Mouse (Mus musculus) hindbrain, embryonic 14.5 days (tissue): ENCODE measurements around the gene B2m. TPM values are rescaled to one million over a fixed set of nuclear protein-coding genes. Genes with fewer than 3 reads are reported as not detected.

Source experiments
- ATAC-seq: fragments of 200-750 bp; cut with Nextera tagmentation; 2 replicates; pipeline ENCODE4 v1.8.0; 2017; ENCODE audit warnings: moderate number of reproducible peaks, mild to moderate bottlenecking, moderate TSS enrichment, moderate library complexity; ENCODE audit not compliant: low FRiP score
- DNase-seq: peaks from one replicate; pipeline ENCODE4 v3.0.0-alpha.2; 2015; ENCODE audit warnings: low spot score
- H3K27ac ChIP-seq: fragments of 300-500 bp; sonication (generic); 2 replicates; pipeline ENCODE4 v1.5.1; 2014; ENCODE audit warnings: mild to moderate bottlenecking, moderate library complexity
- H3K27me3 ChIP-seq: fragments of 300-500 bp; sonication (generic); 2 replicates; pipeline ENCODE4 v1.6.1; 2014; ENCODE audit warnings: mild to moderate bottlenecking, low read length, mixed read lengths; ENCODE audit not compliant: control insufficient read depth, insufficient read depth
- H3K36me3 ChIP-seq: fragments of 300-500 bp; sonication (generic); replicated peaks from 2 replicates; pipeline ENCODE4 v1.6.1; 2014; ENCODE audit not compliant: control insufficient read depth, insufficient read depth
- H3K4me1 ChIP-seq: fragments of 300-500 bp; sonication (generic); replicated peaks from 2 replicates; pipeline ENCODE4 v1.6.1; 2014; ENCODE audit warnings: antibody characterized with exemption, low read length, mixed read lengths; ENCODE audit not compliant: control insufficient read depth, insufficient read depth
- H3K4me2 ChIP-seq: fragments of 300-500 bp; sonication (generic); replicated peaks from 2 replicates; pipeline ENCODE4 v1.6.1; 2014; ENCODE audit warnings: mild to moderate bottlenecking, moderate library complexity
- H3K4me3 ChIP-seq: fragments of 300-500 bp; sonication (generic); replicated peaks from 2 replicates; pipeline ENCODE4 v1.5.1; 2014; ENCODE audit warnings: mild to moderate bottlenecking, low read length
- H3K9ac ChIP-seq: fragments of 300-500 bp; sonication (generic); 2 replicates; pipeline ENCODE4 v1.6.1; 2014
- H3K9me3 ChIP-seq: fragments of 300-500 bp; sonication (generic); 2 replicates; pipeline ENCODE4 v1.6.1; 2016; ENCODE audit warnings: low read length; ENCODE audit not compliant: control insufficient read depth
- WGBS: fragments of 180-500 bp; shearing (Covaris S2); extraction: QIAGEN DNeasy Blood & Tissue Kit; methylation state at CpG from one replicate; pipeline ENCODE4 v1.1.7; 2014; 5-methylcytosine and 5-hydroxymethylcytosine counted together
- polyA plus RNA-seq: library from polyadenylated mRNA; unstranded; fragments of >200 nt; fragmentation: Nextera tagmentation; extraction: Ambion mirVana; gene quantifications from 2 replicates; pipeline ENCODE4 v1.2.1, GENCODE M21; 2014

Gene B2m
- polyA plus RNA-seq, 1 experiment from 2014 or later: 135 TPM

DNA sequence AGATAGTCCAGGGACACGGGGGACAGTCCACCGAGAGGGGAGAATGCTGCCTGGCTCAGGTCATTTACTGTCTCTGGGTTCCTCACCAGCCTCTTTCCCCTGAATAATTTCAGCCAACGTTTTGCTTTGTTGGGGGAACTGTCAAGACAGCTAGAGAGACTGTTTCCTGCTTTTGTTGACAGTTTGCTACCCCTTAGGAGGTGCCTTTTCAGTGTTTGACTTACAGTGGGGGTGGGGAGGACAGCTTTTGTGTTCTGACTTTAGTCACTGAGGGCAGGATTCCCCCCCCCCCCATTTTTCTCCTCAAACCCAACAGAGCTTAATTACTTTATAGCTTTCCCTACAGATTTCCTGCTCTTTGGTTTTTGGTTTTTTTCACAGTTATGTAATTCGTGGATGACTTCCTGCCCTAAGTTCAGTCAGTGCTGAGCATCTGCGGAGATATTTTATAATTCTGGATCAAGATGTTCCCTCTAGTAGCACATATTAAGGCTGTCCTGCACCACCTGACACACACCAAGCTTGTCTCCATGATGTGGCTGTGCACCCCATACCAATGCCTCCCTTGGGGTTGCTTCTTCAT lies 20.6 kb upstream of the B2m start:
- Histone ChIP-seq H3K9me3 (no peaks in the 10 kb centered on the region), H3K9ac (no peak overlapping the region), H3K27ac (no peak overlapping the region), H3K27me3 (no peaks in the 10 kb centered on the region), H3K4me3 (no peak overlapping the region), H3K4me1 (no peaks in the 10 kb centered on the region), H3K36me3 (no peaks in the 10 kb centered on the region), H3K4me2 (no peak overlapping the region)
- ATAC-seq: no peak
- DNase-seq: no peak
- WGBS: 29% methylated on average over 5 of the region's 5 CpGs

DNA sequence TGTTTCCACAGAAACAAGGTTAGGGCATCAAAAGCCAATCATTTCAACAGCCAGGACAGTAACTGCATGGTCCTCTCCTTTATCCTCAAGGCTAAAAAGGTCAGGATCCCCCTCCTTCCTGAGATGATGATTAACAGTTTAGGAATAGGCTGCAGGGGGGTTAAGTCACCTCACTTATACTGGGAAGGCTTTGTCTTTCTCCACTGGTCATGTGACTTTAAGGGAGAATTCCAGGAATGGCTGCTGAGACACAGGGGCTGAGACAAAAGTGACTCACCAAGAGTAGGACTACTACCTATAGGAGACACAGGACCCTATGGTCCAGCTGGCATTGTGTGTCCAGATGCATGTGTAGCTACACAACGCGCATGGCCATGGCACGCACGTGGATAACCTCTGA lies 19.9 kb upstream of the B2m start:
- no peaks in the 10 kb centered on the region for H3K9me3 ChIP-seq
- no peaks in the 10 kb centered on the region for H3K4me1 ChIP-seq
- no peak overlapping the region for H3K9ac ChIP-seq
- H3K4me3 ChIP-seq: no peak overlapping the region
- 91% methylated on average over 4 of the region's 4 CpGs for WGBS
- DNase-seq: no peak
- no peaks in the 10 kb centered on the region for H3K27me3 ChIP-seq
- H3K4me2 ChIP-seq: no peak overlapping the region
- H3K36me3 ChIP-seq: no peaks in the 10 kb centered on the region
- ATAC-seq: no peak
- H3K27ac ChIP-seq: no peak overlapping the region

DNA sequence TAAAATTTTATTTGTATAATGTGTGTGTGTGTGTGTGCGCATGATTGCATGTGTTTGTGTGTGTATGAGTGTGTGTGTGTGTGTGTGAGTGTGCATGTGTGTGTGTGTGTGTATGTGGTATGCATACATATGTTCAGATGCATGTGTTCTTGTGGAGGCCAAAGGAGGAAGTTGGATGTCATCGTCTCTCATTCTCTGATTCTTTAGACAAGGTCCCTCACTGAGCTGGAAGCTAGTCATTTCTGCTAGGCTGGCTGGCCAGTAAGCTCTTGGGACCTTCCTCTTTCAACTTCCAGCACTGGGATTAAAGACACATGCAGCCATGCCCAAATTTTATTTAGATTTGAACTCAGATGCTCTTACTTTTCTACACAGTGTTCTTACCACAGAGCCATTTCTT lies 15.4 kb upstream of the B2m start:
- Histone ChIP-seq H3K9ac (no peak overlapping the region), H3K9me3 (no peaks in the 10 kb centered on the region), H3K36me3 (no peaks in the 10 kb centered on the region), H3K4me2 (no peak overlapping the region), H3K4me1 (no peaks in the 10 kb centered on the region), H3K27ac (no peak overlapping the region), H3K4me3 (no peak overlapping the region), H3K27me3 (no peaks in the 10 kb centered on the region)
- ATAC-seq (no peak), DNase-seq (no peak)
- WGBS: 95% methylated on average over 2 of the region's 2 CpGs

DNA sequence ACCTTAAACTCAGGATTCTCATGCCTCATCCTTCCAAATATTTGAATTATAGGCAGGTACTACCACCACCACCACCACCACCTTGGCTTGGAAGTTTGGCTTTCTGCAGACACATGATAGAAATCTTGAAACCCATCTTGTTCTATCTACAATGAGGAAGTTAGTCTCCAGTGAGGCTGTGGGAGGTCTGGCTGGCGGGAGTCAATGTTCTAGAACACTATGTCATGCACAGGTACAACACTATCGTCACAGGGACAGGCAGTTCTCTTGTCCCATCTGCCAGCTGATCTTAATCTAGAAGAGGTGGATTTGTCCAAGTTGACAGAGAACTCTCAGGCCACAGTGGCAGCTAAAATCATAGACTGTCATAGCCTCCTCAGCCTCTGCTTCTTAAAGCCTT lies 14.9 kb upstream of the B2m start:
- Histone ChIP-seq H3K4me1 (no peaks in the 10 kb centered on the region), H3K27me3 (no peaks in the 10 kb centered on the region), H3K9me3 (no peaks in the 10 kb centered on the region), H3K9ac (no peak overlapping the region), H3K4me3 (no peak overlapping the region), H3K36me3 (no peaks in the 10 kb centered on the region), H3K4me2 (no peak overlapping the region), H3K27ac (no peak overlapping the region)
- 83% methylated on average over 2 of the region's 2 CpGs for WGBS
- ATAC-seq: no peak
- DNase-seq: no peak

DNA sequence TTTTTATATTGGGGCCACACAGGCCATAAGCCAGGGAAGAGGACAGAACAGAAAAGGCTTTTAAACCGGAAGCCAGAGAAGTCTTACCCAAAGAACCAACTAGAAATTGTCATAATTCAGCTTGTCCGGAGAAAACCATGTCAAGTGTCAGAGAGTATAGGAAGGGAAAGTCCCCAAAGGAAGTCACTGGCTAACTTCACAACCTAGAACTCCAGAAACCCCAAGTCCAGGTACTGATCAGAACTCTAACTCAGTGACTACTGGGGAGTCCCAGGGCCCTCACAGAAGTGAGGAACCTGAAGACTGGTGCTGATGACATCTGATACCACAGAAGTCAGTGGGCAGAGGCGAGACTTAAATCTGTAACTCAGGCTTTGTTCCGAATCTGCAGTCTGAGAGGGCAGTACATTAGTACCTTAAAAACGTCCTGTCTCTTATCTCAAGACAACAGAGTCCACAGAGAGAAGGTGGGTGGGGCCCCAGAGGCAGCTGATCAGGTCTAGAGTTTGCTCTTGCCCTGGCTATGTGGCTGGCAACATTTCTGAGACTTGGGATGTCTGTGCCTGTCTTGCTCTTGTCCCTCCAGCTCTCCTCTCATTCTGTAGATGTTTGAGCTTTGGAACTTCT lies 9.5 kb upstream of the B2m start:
- Histone ChIP-seq H3K27me3 (no peaks in the 10 kb centered on the region), H3K4me2 (no peak overlapping the region), H3K4me3 (no peak overlapping the region), H3K9me3 (no peaks in the 10 kb centered on the region), H3K4me1 (no peaks in the 10 kb centered on the region), H3K9ac (no peak overlapping the region), H3K27ac (no peak overlapping the region), H3K36me3 (no peaks in the 10 kb centered on the region)
- DNase-seq: no peak
- 71% methylated on average over 5 of the region's 5 CpGs for WGBS
- no peak for ATAC-seq

DNA sequence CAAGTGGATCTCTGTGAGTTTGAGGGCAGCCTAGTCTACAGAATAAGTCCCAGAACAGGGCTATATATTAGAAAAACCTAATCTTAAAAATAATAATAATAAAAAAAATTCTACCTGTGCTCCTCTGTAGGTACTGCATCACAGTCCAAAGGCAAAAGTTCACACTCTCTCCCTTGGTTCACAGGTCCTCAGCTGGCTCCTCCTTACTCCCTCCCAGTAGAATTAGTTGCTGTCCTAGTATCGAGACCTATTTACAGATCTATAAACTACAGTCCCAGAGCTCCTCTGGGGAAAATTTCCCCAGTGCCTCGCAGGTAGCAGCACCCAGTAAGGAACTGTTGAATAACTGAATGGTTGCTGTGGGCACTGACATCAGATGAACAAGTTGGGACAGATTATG lies 6.7 kb upstream of the B2m start:
- no peak overlapping the region for H3K27ac ChIP-seq
- no peaks in the 10 kb centered on the region for H3K4me1 ChIP-seq
- DNase-seq (no peak), ATAC-seq (no peak)
- H3K4me3 ChIP-seq: no peak overlapping the region
- no peak overlapping the region for H3K9ac ChIP-seq
- 84% methylated on average over 2 of the region's 2 CpGs for WGBS
- no peaks in the 10 kb centered on the region for H3K27me3 ChIP-seq
- H3K36me3 ChIP-seq: no peaks in the 10 kb centered on the region
- no peak overlapping the region for H3K4me2 ChIP-seq
- H3K9me3 ChIP-seq: no peaks in the 10 kb centered on the region

DNA sequence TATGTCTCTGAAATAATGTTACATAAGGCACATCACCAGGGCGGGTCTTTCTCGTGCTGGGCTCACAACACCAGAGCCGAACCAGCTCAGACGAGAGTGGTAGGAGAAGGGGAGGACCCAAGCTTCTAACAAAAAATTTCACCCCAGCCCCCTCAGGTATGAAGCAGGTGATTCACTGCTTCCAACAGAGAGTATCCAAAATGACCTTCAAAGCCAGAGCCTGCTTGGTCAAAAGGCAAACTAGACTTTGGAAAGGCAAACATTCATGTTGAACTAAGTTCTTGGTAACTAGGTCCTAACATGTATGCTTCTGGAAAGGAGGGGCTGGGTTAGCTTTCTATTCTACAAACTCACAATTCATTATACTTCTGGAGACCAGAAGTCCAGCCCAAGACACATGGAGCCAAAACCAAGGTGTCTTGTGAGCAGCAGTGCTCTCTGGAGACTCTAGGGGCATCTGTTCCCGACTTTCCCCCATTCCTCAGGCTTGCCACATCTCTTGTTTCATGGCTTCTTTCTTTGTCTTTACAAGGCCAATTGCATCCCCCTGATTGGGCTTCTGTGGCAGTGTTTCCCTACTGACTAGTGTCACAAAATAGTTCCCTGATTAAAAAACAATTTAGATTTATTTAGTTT lies 6.0 kb upstream of the B2m start:
- no peak for DNase-seq
- no peaks in the 10 kb centered on the region for H3K36me3 ChIP-seq
- H3K4me3 ChIP-seq: no peak overlapping the region
- no peaks in the 10 kb centered on the region for H3K4me1 ChIP-seq
- 85% methylated on average over 5 of the region's 5 CpGs for WGBS
- H3K4me2 ChIP-seq: no peak overlapping the region
- H3K27ac ChIP-seq: no peak overlapping the region
- H3K9me3 ChIP-seq: no peaks in the 10 kb centered on the region
- no peak overlapping the region for H3K9ac ChIP-seq
- H3K27me3 ChIP-seq: no peaks in the 10 kb centered on the region
- ATAC-seq: no peak

DNA sequence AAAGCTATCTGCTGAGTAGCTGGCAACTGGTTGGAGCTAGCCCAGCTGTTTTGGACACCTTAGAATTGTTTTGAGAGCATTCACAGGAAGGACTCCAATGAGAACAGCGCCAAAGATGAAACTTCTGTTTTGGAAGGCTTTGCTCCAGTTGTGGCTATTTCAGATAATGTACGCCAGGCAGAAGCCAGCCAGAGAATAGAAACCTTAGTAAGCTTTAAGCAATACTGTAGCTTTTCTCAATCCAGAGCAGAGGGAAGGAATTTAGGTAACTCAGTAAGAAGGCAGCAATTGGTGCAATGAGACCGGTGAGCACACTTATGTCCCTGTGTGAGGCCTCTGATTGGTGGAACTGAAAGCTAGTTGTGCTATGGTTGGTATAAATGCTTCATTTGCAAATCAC lies 4.4 kb upstream of the B2m start:
- Histone ChIP-seq H3K27me3 (no peaks in the 10 kb centered on the region), H3K27ac (no peak overlapping the region), H3K9ac (no peak overlapping the region), H3K4me2 (no peak overlapping the region), H3K9me3 (no peaks in the 10 kb centered on the region), H3K36me3 (no peaks in the 10 kb centered on the region), H3K4me3 (no peak overlapping the region), H3K4me1 (no peaks in the 10 kb centered on the region)
- ATAC-seq (no peak), DNase-seq (no peak)
- 96% methylated on average over 3 of the region's 3 CpGs for WGBS

DNA sequence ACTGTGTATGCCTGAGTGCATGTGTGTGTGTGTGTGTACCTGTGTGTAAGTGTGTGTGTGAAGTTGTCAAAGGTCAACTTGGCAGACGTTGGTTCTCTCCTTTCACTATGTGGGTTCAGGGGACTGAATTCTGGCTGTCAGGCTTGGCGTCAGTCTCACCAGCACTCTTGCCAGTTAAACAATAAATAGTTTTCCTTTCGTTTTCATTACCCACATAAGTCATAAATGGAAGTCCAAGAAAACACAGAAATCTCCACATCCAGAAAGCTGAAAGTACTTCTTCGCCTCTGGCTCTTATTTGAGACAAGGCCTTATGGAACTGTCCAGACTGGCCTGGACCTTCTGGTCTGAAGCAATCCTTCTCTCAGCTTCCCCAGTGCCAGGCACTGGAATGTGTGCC lies 1.7 kb upstream of the B2m start:
- 70% methylated on average over 4 of the region's 4 CpGs for WGBS
- ATAC-seq: no peak

More for the DNA sequence above, 1.7 kb upstream of the B2m start:
- Histone ChIP-seq H3K27ac (no peak overlapping the region), H3K4me1 (no peaks in the 10 kb centered on the region), H3K27me3 (0 out of 2 replicates have a peak, but pooled peaks cover 3% of the 10 kb centered on the region), H3K9me3 (no peaks in the 10 kb centered on the region), H3K4me3 (no peak overlapping the region), H3K36me3 (no peaks in the 10 kb centered on the region), H3K4me2 (no peak overlapping the region), H3K9ac (no peak overlapping the region)
- DNase-seq: no peak
